Mouse (Mus musculus): ENCODE results near the gene Galnt14.

Gene Galnt14

GRCm38 (mm10) chr17:73541233-73541570 is 169.1 kb downstream of the Galnt14 start:
- in situ Hi-C loops (cut with MboI; ENCODE audit: low pct_unique_long_range_greater_than_20kb in 1 of 2, low sequenced_read_pairs in 2 of 2, unreplicated experiment in 1 of 2): no loop called here

- in situ Hi-C loops (cut with MboI; ENCODE audit: low pct_unique_long_range_greater_than_20kb in 1 of 2, low sequenced_read_pairs in 2 of 2, unreplicated experiment in 1 of 2): no loop called here
Measured at GRCm38 (mm10) chr17:73540409-73541232, 169.6 kb downstream of the Galnt14 start.

GRCm38 (mm10) chr17:73531896-73532295 is 178.4 kb downstream of the Galnt14 start:
- in situ Hi-C loops (cut with MboI; ENCODE audit: low pct_unique_long_range_greater_than_20kb in 1 of 2, low sequenced_read_pairs in 2 of 2, unreplicated experiment in 1 of 2): no loop called here

- in situ Hi-C loops (cut with MboI; ENCODE audit: low pct_unique_long_range_greater_than_20kb in 1 of 2, low sequenced_read_pairs in 2 of 2, unreplicated experiment in 1 of 2): no loop called here
Measured at GRCm38 (mm10) chr17:73522169-73522568, 188.1 kb downstream of the Galnt14 start.

GRCm38 (mm10) chr17:73519350-73519749 is 190.9 kb downstream of the Galnt14 start:
- in situ Hi-C loops (cut with MboI; ENCODE audit: low pct_unique_long_range_greater_than_20kb in 1 of 2, low sequenced_read_pairs in 2 of 2, unreplicated experiment in 1 of 2): no loop called here

- in situ Hi-C loops (cut with MboI; ENCODE audit: low pct_unique_long_range_greater_than_20kb in 1 of 2, low sequenced_read_pairs in 2 of 2, unreplicated experiment in 1 of 2): no loop called here
Measured at GRCm38 (mm10) chr17:73518359-73518758, 191.9 kb downstream of the Galnt14 start.

GRCm38 (mm10) chr17:73515506-73515905 is 194.7 kb downstream of the Galnt14 start:
- in situ Hi-C loops (cut with MboI; ENCODE audit: low pct_unique_long_range_greater_than_20kb in 1 of 2, low sequenced_read_pairs in 2 of 2, unreplicated experiment in 1 of 2): no loop called here

- in situ Hi-C loops (cut with MboI; ENCODE audit: low pct_unique_long_range_greater_than_20kb in 1 of 2, low sequenced_read_pairs in 2 of 2, unreplicated experiment in 1 of 2): no loop called here
Measured at GRCm38 (mm10) chr17:73514862-73515261, 195.4 kb downstream of the Galnt14 start.

- in situ Hi-C loops (cut with MboI; ENCODE audit: low pct_unique_long_range_greater_than_20kb in 1 of 2, low sequenced_read_pairs in 2 of 2, unreplicated experiment in 1 of 2): no loop called here
Measured at GRCm38 (mm10) chr17:73514258-73514657, 196.0 kb downstream of the Galnt14 start.

- in situ Hi-C loops (cut with MboI; ENCODE audit: low pct_unique_long_range_greater_than_20kb in 1 of 2, low sequenced_read_pairs in 2 of 2, unreplicated experiment in 1 of 2): no loop called here
Measured at GRCm38 (mm10) chr17:73512844-73513243, 197.4 kb downstream of the Galnt14 start.

GRCm38 (mm10) chr17:73507804-73508535 is 202.3 kb downstream of the Galnt14 start:
- in situ Hi-C loops (cut with MboI; ENCODE audit: low pct_unique_long_range_greater_than_20kb in 1 of 2, low sequenced_read_pairs in 2 of 2, unreplicated experiment in 1 of 2): no loop called here

- in situ Hi-C loops (cut with MboI; ENCODE audit: low pct_unique_long_range_greater_than_20kb in 1 of 2, low sequenced_read_pairs in 2 of 2, unreplicated experiment in 1 of 2): no loop called here
Measured at GRCm38 (mm10) chr17:73504111-73504510, 206.1 kb downstream of the Galnt14 start.

GRCm38 (mm10) chr17:73502613-73503012 is 207.6 kb downstream of the Galnt14 start:
- in situ Hi-C loops (cut with MboI; ENCODE audit: low pct_unique_long_range_greater_than_20kb in 1 of 2, low sequenced_read_pairs in 2 of 2, unreplicated experiment in 1 of 2): no loop called here

- in situ Hi-C loops (cut with MboI; ENCODE audit: low pct_unique_long_range_greater_than_20kb in 1 of 2, low sequenced_read_pairs in 2 of 2, unreplicated experiment in 1 of 2): no loop called here
Measured at GRCm38 (mm10) chr17:73489519-73489918, 220.7 kb downstream of the Galnt14 start.

- in situ Hi-C loops (cut with MboI; ENCODE audit: low pct_unique_long_range_greater_than_20kb in 1 of 2, low sequenced_read_pairs in 2 of 2, unreplicated experiment in 1 of 2): no loop called here
Measured at GRCm38 (mm10) chr17:73487792-73488191, 222.5 kb downstream of the Galnt14 start.

GRCm38 (mm10) chr17:73487380-73487779 is 222.9 kb downstream of the Galnt14 start:
- in situ Hi-C loops (cut with MboI; ENCODE audit: low pct_unique_long_range_greater_than_20kb in 1 of 2, low sequenced_read_pairs in 2 of 2, unreplicated experiment in 1 of 2): no loop called here

GRCm38 (mm10) chr17:73477096-73478076 is 232.9 kb downstream of the Galnt14 start:
- in situ Hi-C loops (cut with MboI; ENCODE audit: low pct_unique_long_range_greater_than_20kb in 1 of 2, low sequenced_read_pairs in 2 of 2, unreplicated experiment in 1 of 2): no loop called here

GRCm38 (mm10) chr17:73474371-73474770 is 235.9 kb downstream of the Galnt14 start:
- in situ Hi-C loops (cut with MboI; ENCODE audit: low pct_unique_long_range_greater_than_20kb in 1 of 2, low sequenced_read_pairs in 2 of 2, unreplicated experiment in 1 of 2): no loop called here

GRCm38 (mm10) chr17:73473012-73473411 is 237.2 kb downstream of the Galnt14 start:
- in situ Hi-C loops (cut with MboI; ENCODE audit: low pct_unique_long_range_greater_than_20kb in 1 of 2, low sequenced_read_pairs in 2 of 2, unreplicated experiment in 1 of 2): no loop called here

Measured in mouse embryonic stem cell (cell line).